Mouse (Mus musculus) CD4-positive, CD25-positive, alpha-beta regulatory T cell, adult 4 months (primary cell): Measurements from ENCODE around the gene Limk2. TPM values are rescaled to one million over a fixed set of nuclear protein-coding genes. Genes with fewer than 3 reads are reported as not detected.

Source experiments
- ATAC-seq: one replicate; pipeline ENCODE4 v1.8.0; 2017
- polyA plus RNA-seq, 2 experiments: library from polyadenylated mRNA; unstranded; fragments of 100-300 nt; shearing (Covaris generic); gene quantifications; one replicate each; pipeline ENCODE4 v1.2.1; 2017

Limk2 gene
- polyA plus RNA-seq, 2 experiments from 2014 or later: 70.9 to 98.5 TPM

GRCm38 (mm10) chr11:3331756-3332642 is 77.0 kb downstream of the Limk2 start:
- peak; percentile 77 for ATAC-seq

- no peak for ATAC-seq
Observed at GRCm38 (mm10) chr11:3330991-3331750, 77.8 kb downstream of the Limk2 start.

GRCm38 (mm10) chr11:3330566-3330965 is 78.4 kb downstream of the Limk2 start:
- ATAC-seq: peak; percentile 28

- no peak for ATAC-seq
Observed at GRCm38 (mm10) chr11:3329891-3330451, 79.0 kb downstream of the Limk2 start, which contains the start of gene Pik3ip1. Pik3ip1 (plus strand) TSS chr11:3330401.

GRCm38 (mm10) chr11:3328806-3329775 is 79.9 kb downstream of the Limk2 start:
- no peak for ATAC-seq

- ATAC-seq: no peak
Observed at GRCm38 (mm10) chr11:3328271-3328670, 80.7 kb downstream of the Limk2 start.

GRCm38 (mm10) chr11:3318286-3318685 is 90.7 kb downstream of the Limk2 start:
- no peak for ATAC-seq

GRCm38 (mm10) chr11:3314148-3314547 is 94.8 kb downstream of the Limk2 start:
- peak; percentile 44 for ATAC-seq

GRCm38 (mm10) chr11:3313294-3313693 is 95.7 kb downstream of the Limk2 start:
- peak; percentile 61 for ATAC-seq

GRCm38 (mm10) chr11:3311586-3312347 is 97.2 kb downstream of the Limk2 start:
- no peak for ATAC-seq

GRCm38 (mm10) chr11:3310789-3311585 is 98.0 kb downstream of the Limk2 start:
- no peak for ATAC-seq

- ATAC-seq: no peak
Observed at GRCm38 (mm10) chr11:3309884-3310283, 99.1 kb downstream of the Limk2 start.

- ATAC-seq: no peak
Observed at GRCm38 (mm10) chr11:3307875-3308274, 101.1 kb downstream of the Limk2 start.

- ATAC-seq: no peak
Observed at GRCm38 (mm10) chr11:3305821-3306220, 103.2 kb downstream of the Limk2 start.

- no peak for ATAC-seq
Observed at GRCm38 (mm10) chr11:3302792-3303191, 106.2 kb downstream of the Limk2 start.

GRCm38 (mm10) chr11:3302385-3302784 is 106.6 kb downstream of the Limk2 start:
- no peak for ATAC-seq

- ATAC-seq: no peak
Observed at GRCm38 (mm10) chr11:3301075-3301474, 107.9 kb downstream of the Limk2 start.

- ATAC-seq: no peak
Observed at GRCm38 (mm10) chr11:3298813-3299185, 110.2 kb downstream of the Limk2 start.

- no peak for ATAC-seq
Observed at GRCm38 (mm10) chr11:3297871-3298812, 110.8 kb downstream of the Limk2 start.
